Mouse (Mus musculus) urinary bladder, postnatal 25 days (tissue): ENCODE results near the gene Efemp2.

Source experiments
- DNase-seq: peaks from one replicate; pipeline ENCODE4 v3.0.0; 2022; ENCODE audit warnings: low spot score

Gene Efemp2

GRCm38 (mm10) chr19:5500330-5500875, 26.6 kb downstream of the Efemp2 start:
- no peak for DNase-seq

GRCm38 (mm10) chr19:5503687-5504086, 29.9 kb downstream of the Efemp2 start, which contains the start of gene 1700020D05Rik:
TSS of gene 1700020D05Rik (minus strand) at chr19:5503787.
- DNase-seq, result no peak

- peak; percentile 91 for DNase-seq
Measured at GRCm38 (mm10) chr19:5510031-5511026, 36.6 kb downstream of the Efemp2 start, which contains the start of gene Snx32. TSS of gene Snx32 (minus strand) at chr19:5510538.

- no peak for DNase-seq
Measured at GRCm38 (mm10) chr19:5511074-5511632, 37.4 kb downstream of the Efemp2 start.

GRCm38 (mm10) chr19:5512091-5513004, 38.6 kb downstream of the Efemp2 start:
- DNase-seq, result no peak

- DNase-seq, result no peak
Measured at GRCm38 (mm10) chr19:5513005-5513349, 39.2 kb downstream of the Efemp2 start.

GRCm38 (mm10) chr19:5515840-5516777, 42.4 kb downstream of the Efemp2 start:
- no peak for DNase-seq

GRCm38 (mm10) chr19:5516906-5517505, 43.3 kb downstream of the Efemp2 start:
- no peak for DNase-seq

GRCm38 (mm10) chr19:5518721-5519120, 45.0 kb downstream of the Efemp2 start:
- DNase-seq, result no peak

GRCm38 (mm10) chr19:5525204-5525603, 51.5 kb downstream of the Efemp2 start:
- DNase-seq, result no peak

- DNase-seq, result peak; percentile 99
Measured at GRCm38 (mm10) chr19:5529325-5530137, 55.8 kb downstream of the Efemp2 start.

- DNase-seq, result no peak
Measured at GRCm38 (mm10) chr19:5530138-5530524, 56.4 kb downstream of the Efemp2 start.
